Mouse (Mus musculus): ENCODE data around the gene Slbp.

DNA sequence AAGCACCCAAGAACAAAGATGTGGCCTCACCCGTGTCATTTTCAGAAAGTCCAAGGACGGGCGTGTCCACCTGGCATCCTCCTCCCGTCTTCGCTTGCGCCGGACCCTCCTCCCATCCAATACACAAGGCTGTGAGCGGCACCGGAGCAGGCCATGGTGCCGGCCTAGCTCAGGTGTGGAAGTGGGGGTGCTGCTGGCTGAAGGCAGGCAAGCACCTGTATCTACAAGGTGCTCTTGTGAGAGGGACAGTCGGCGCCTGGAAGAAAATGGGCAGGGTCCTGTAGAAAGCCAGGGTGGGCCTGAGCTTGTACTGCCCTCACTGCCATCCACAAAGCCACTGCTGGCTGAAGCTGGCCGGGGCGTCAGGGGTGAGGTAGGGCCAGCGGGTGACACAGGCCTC is 44.9 kb downstream of the Slbp start:
- TF ChIP-seq CTCF (IDR thresholded peaks at IDR 0.05 in 2 of 3, conservative IDR thresholded peaks at IDR 0.05 in 1 of 3; ENCODE audit: control insufficient read depth in 1 of 3, insufficient read depth in 1 of 3, low read depth in 2 of 3, low read length in 3 of 3, poor library complexity in 1 of 3, severe bottlenecking in 1 of 3): no peak
- no peak for TF ChIP-seq ZMIZ1 (IDR thresholded peaks at IDR 0.05; ENCODE audit: low read depth, low read length)
- TF ChIP-seq POLR2A (IDR thresholded peaks at IDR 0.05; ENCODE audit: control insufficient read depth in 1 of 2, insufficient read depth in 1 of 2, low read depth in 1 of 2, low read length in 2 of 2, poor library complexity in 1 of 2): no peak
- TF ChIP-seq JUND (IDR thresholded peaks at IDR 0.05; ENCODE audit: low read depth, low read length): no peak
- TF ChIP-seq BHLHE40 (IDR thresholded peaks at IDR 0.05; ENCODE audit: borderline replicate concordance, low read depth, low read length): no peak
- TF ChIP-seq ETS1 (IDR thresholded peaks at IDR 0.05; ENCODE audit: low read depth, low read length): no peak
- TF ChIP-seq EP300 (IDR thresholded peaks at IDR 0.05; ENCODE audit: low read depth in 1 of 2, low read length in 2 of 2): no peak
- TF ChIP-seq HCFC1 (IDR thresholded peaks at IDR 0.05; ENCODE audit: low read depth, low read length): no peak
- TF ChIP-seq SMC3 (IDR thresholded peaks at IDR 0.05; ENCODE audit: low read depth, low read length): no peak
- no peak for TF ChIP-seq ZNF384 (IDR thresholded peaks at IDR 0.05; ENCODE audit: low read depth, low read length)
- TF ChIP-seq ZC3H11A (IDR thresholded peaks at IDR 0.05; ENCODE audit: low read depth, low read length): no peak
- TF ChIP-seq KAT2A (conservative IDR thresholded peaks at IDR 0.05; ENCODE audit: low read depth, low read length): no peak

Measured in MEL (cell line).